Mouse (Mus musculus): ENCODE results near the gene Jph2. TPM values are rescaled to one million over a fixed set of nuclear protein-coding genes. Genes with fewer than 3 reads are reported as not detected.
A peak's percentile ranks its signal among the peaks of the same experiment; 100 is the strongest.

The Jph2 gene
- polyA plus RNA-seq, 1 experiment from 2014 or later, result 3.3 TPM

DNA sequence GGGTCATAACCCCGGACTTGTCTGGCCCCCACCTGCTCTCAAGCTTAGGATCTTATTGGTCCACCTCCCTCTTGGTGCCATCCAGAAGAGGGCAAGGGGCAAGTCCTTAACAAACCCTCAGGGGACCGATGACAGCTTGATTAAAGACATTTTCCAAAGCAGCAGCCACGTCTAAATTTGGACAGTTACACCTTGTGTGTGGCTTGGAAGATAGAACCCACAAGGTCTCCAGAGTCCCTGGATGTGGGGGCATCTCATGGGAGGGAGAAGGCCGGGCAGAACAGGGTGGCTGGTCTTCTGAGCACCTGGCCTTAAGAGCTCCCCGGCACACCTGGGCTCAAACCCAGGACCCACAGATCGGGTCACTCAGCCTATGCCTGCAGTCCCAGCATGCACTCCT is 3.8 kb downstream of the Jph2 start:
- H3K4me2 ChIP-seq (replicated peaks; ENCODE audit: low read depth, low read length), result no peak overlapping the region
- H3K4me3 ChIP-seq (ENCODE audit: low read length), result no peak overlapping the region
- H3K27me3 ChIP-seq (ENCODE audit: insufficient read depth, low read length), result no peaks in the 10 kb centered on the region
- no peak overlapping the region for H3K9ac ChIP-seq (replicated peaks; ENCODE audit: low read length)
- H3K27ac ChIP-seq (ENCODE audit: low read length), result no peak overlapping the region
- H3K4me1 ChIP-seq (ENCODE audit: insufficient read depth, low read length), result peaks cover 13% of the 10 kb centered on the region; the same call in 1 of the 2 replicates
- no peak for ATAC-seq (ENCODE audit: low FRiP score, low TSS enrichment)
- H3K9me3 ChIP-seq (ENCODE audit: low read length), result no peaks in the 10 kb centered on the region
- no peaks in the 10 kb centered on the region for H3K36me3 ChIP-seq (ENCODE audit: insufficient read depth, low read length)
- 69% methylated on average over 6 of the region's 6 CpGs for WGBS

DNA sequence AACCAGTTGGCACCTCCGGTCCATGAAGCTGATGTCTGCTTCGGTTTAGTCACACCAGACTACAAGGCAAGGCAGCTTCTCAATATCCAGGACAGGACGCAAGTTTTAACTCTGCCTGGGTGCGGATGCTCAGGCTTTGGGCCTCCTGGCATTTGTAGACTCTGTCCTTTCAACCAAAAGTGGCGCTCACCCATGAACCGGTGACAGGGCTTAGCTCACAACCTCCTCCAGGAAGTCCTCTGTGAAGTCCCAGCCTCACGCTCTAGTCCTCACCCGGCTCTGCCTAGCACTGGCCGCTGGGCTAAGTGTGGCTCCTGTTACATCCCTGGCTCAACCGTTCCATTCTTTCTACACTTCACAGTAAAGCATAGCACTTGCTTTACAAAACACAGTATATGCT is 4.6 kb downstream of the Jph2 start:
- H3K27me3 ChIP-seq (ENCODE audit: insufficient read depth, low read length), result no peaks in the 10 kb centered on the region
- ATAC-seq (ENCODE audit: low FRiP score, low TSS enrichment), result no peak
- H3K9ac ChIP-seq (replicated peaks; ENCODE audit: low read length), result no peak overlapping the region
- H3K36me3 ChIP-seq (ENCODE audit: insufficient read depth, low read length), result no peaks in the 10 kb centered on the region
- no peaks in the 10 kb centered on the region for H3K9me3 ChIP-seq (ENCODE audit: low read length)
- no peak overlapping the region for H3K4me2 ChIP-seq (replicated peaks; ENCODE audit: low read depth, low read length)
- no peak overlapping the region for H3K27ac ChIP-seq (ENCODE audit: low read length)
- 90% methylated on average over 10 of the region's 10 CpGs for WGBS
- H3K4me1 ChIP-seq (ENCODE audit: insufficient read depth, low read length), result peaks cover 8% of the 10 kb centered on the region; the same call in 1 of the 2 replicates
- no peak overlapping the region for H3K4me3 ChIP-seq (ENCODE audit: low read length)

DNA sequence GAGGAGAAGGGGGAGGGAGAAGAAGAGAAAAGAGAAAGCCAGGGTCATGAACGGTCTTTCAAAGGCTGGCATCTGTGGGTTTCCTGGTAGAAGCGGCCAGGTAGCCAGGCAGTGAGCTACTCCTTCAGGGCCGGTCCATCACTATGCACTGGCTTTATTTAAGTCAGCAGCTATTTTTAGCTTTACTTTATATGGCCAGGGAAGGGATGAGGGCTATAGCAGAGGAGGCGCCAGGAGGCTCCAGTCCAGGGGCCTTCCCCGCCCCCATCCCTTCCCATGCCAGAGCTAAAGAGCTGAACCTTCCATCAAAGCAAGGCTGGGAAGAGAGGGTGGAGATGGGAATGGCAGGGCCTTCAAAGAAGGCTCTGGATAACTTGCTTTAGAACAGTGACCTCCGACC is 5.4 kb downstream of the Jph2 start:
- no peak for ATAC-seq (ENCODE audit: low FRiP score, low TSS enrichment)
- WGBS, result 80% methylated on average over 6 of the region's 6 CpGs
- Histone ChIP-seq H3K9me3 (ENCODE audit: low read length) (no peaks in the 10 kb centered on the region), H3K36me3 (ENCODE audit: insufficient read depth, low read length) (no peaks in the 10 kb centered on the region), H3K4me1 (ENCODE audit: insufficient read depth, low read length) (peaks cover under 1% of the 10 kb centered on the region; the same call in 1 of the 2 replicates), H3K9ac (replicated peaks; ENCODE audit: low read length) (no peak overlapping the region), H3K4me3 (ENCODE audit: low read length) (no peak overlapping the region), H3K27me3 (ENCODE audit: insufficient read depth, low read length) (no peaks in the 10 kb centered on the region), H3K4me2 (replicated peaks; ENCODE audit: low read depth, low read length) (no peak overlapping the region), H3K27ac (ENCODE audit: low read length) (no peak overlapping the region)

DNA sequence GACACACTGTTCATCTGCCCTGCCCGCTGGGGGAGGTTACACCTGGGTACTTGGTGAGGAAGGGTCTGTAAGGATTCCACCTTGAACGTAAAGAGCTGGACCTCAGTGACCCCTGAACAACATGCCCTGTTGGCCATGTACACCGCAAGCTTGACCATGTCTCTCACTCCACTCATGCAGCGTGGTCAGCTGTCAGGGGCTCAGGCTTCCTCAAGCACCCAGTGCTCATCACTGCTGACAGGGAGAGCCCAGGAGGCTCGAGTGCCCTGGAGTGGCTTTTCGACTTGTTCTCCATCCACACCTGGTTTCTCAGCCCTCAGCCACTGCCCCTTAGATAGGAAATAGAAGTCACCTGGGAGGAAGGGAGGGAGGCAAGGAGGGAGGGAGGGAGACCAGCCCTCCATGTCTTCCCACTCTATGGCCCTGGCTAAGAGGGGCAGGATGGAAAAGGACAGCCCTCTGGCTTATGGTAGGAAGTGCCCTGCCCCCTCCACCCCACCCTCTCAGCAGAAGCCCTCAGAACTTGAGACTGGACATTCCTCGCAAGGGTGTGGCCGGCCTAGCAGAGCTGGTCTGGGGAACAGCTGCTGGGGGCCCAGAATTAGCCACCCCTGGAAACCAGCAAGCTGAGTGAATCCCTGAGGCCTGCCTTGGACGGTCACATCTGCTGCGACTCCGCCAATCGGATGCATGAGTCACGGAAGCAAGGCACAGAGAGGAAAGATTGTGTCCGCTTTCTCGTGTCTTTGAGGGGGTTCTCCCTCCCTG is 11.2 kb downstream of the Jph2 start:
- 69% methylated on average over 15 of the region's 15 CpGs for WGBS
- ATAC-seq (ENCODE audit: low FRiP score, low TSS enrichment), result 0 out of 2 replicates have a peak, but pooled peaks have one; percentile 42
- H3K27me3 ChIP-seq (ENCODE audit: insufficient read depth, low read length), result no peaks in the 10 kb centered on the region

DNA sequence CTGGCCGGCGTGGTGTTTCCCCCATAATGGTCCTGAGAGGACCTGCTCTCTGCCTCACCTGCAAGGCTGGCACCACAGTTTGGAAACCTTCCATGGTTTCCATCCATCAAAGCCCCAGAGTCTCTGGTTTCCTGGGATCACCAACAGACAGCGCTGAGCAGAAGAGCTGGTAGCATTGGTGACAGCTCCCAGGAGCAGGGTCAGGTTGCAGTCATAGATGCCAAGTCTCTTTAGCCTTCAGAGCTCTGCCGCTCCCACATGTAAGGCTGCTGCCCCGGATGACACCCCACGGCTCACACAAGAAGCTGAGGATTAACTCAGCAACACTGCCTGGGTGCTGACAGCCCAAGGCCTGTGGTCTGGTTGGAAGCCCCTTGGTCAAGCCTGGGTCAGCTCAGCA is 12.7 kb downstream of the Jph2 start:
- Histone ChIP-seq H3K9ac (replicated peaks; ENCODE audit: low read length) (no peak overlapping the region), H3K36me3 (ENCODE audit: insufficient read depth, low read length) (no peaks in the 10 kb centered on the region), H3K27ac (ENCODE audit: low read length) (no peak overlapping the region), H3K27me3 (ENCODE audit: insufficient read depth, low read length) (no peaks in the 10 kb centered on the region), H3K9me3 (ENCODE audit: low read length) (no peaks in the 10 kb centered on the region), H3K4me2 (replicated peaks; ENCODE audit: low read depth, low read length) (no peak overlapping the region), H3K4me1 (ENCODE audit: insufficient read depth, low read length) (no peaks in the 10 kb centered on the region), H3K4me3 (ENCODE audit: low read length) (no peak overlapping the region)
- ATAC-seq (ENCODE audit: low FRiP score, low TSS enrichment), result no peak
- 73% methylated on average over 6 of the region's 6 CpGs for WGBS

More for the DNA sequence above, 11.2 kb downstream of the Jph2 start:
- H3K4me1 ChIP-seq (ENCODE audit: insufficient read depth, low read length), result no peaks in the 10 kb centered on the region
- H3K9ac ChIP-seq (replicated peaks; ENCODE audit: low read length), result no peak overlapping the region
- no peak overlapping the region for H3K4me2 ChIP-seq (replicated peaks; ENCODE audit: low read depth, low read length)
- no peaks in the 10 kb centered on the region for H3K9me3 ChIP-seq (ENCODE audit: low read length)
- H3K27ac ChIP-seq (ENCODE audit: low read length), result no peak overlapping the region
- no peaks in the 10 kb centered on the region for H3K36me3 ChIP-seq (ENCODE audit: insufficient read depth, low read length)
- no peak overlapping the region for H3K4me3 ChIP-seq (ENCODE audit: low read length)

DNA sequence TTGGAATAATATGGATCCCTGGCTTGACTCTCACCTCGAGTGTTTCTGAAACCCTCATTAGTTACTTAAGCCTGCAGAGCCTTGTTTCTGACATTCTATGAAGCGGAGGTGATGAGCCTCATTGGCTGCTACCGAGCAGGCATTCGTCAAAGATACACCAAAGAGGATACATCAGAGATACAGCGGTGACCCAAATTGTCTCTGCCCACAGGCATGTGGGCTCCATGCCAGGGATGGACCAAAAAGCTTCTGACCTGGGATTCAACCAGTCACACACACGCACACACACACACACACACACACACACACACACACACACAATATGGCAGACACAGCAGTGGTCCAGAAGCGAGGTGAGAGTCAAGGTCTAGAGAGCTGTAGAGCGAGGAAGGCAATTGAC is 16.5 kb downstream of the Jph2 start:
- ATAC-seq (ENCODE audit: low FRiP score, low TSS enrichment), result no peak
- Histone ChIP-seq H3K9me3 (ENCODE audit: low read length) (0 out of 2 replicates have a peak, but pooled peaks cover under 1% of the 10 kb centered on the region), H3K27ac (ENCODE audit: low read length) (no peak overlapping the region), H3K27me3 (ENCODE audit: insufficient read depth, low read length) (peaks cover 7% of the 10 kb centered on the region; the same call in 1 of the 2 replicates), H3K36me3 (ENCODE audit: insufficient read depth, low read length) (no peaks in the 10 kb centered on the region), H3K9ac (replicated peaks; ENCODE audit: low read length) (no peak overlapping the region), H3K4me1 (ENCODE audit: insufficient read depth, low read length) (no peaks in the 10 kb centered on the region), H3K4me3 (ENCODE audit: low read length) (no peak overlapping the region), H3K4me2 (replicated peaks; ENCODE audit: low read depth, low read length) (no peak overlapping the region)
- 90% methylated on average over 8 of the region's 8 CpGs for WGBS

DNA sequence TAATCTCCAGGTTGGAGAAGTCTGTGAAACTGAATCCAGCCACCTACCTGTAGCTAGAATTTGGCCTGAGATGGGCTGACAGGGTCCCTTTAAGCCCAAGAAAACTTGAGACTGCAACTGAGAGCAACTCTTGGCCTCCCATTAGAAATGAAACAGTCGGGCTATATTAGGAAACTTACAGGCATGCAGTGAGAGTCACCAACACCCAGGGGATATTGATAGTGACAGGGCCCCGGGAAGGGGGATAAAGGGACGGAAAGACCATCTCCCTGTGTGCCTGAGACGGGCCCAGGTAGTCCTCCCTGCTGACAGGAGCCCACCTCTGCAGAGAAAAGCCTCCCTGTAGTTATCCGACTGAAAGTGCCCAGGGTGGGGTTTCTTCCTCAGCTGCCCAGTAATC is 18.4 kb downstream of the Jph2 start:
- ATAC-seq (ENCODE audit: low FRiP score, low TSS enrichment), result no peak
- Histone ChIP-seq H3K9me3 (ENCODE audit: low read length) (peaks cover 6% of the 10 kb centered on the region; the same call in 1 of the 2 replicates), H3K9ac (replicated peaks; ENCODE audit: low read length) (no peak overlapping the region), H3K4me3 (ENCODE audit: low read length) (no peak overlapping the region), H3K27ac (ENCODE audit: low read length) (no peak overlapping the region), H3K27me3 (ENCODE audit: insufficient read depth, low read length) (peaks cover 23% of the 10 kb centered on the region), H3K36me3 (ENCODE audit: insufficient read depth, low read length) (0 out of 2 replicates have a peak, but pooled peaks cover 5% of the 10 kb centered on the region), H3K4me2 (replicated peaks; ENCODE audit: low read depth, low read length) (no peak overlapping the region), H3K4me1 (ENCODE audit: insufficient read depth, low read length) (no peaks in the 10 kb centered on the region)
- WGBS, result 82% methylated on average over 5 of the region's 5 CpGs

DNA sequence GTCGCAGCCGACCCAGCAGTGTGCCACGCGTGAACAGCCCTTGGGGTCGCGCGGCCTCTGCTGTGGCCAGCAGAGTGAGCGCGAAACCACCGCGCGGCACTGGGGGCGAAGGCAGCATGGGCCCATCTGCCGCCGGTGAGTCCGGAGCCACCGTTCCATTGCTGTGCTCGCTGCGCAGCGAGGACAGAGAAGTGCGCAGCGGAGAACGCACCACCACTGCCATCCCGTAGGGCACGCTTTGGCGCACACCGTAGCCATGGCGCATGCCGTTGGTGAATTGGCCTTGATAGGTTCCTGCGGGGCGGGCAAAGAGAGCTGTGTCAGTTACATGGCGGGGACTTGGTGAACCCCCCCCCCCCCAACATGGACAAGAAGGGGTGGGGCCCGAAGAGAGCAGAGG is 21.7 kb downstream of the Jph2 start:
- 43% methylated on average over 33 of the region's 33 CpGs for WGBS
- no peak overlapping the region for H3K27ac ChIP-seq (ENCODE audit: low read length)
- H3K36me3 ChIP-seq (ENCODE audit: insufficient read depth, low read length), result 0 out of 2 replicates have a peak, but pooled peaks cover 5% of the 10 kb centered on the region
- no peak overlapping the region for H3K9ac ChIP-seq (replicated peaks; ENCODE audit: low read length)
- no peak overlapping the region for H3K4me2 ChIP-seq (replicated peaks; ENCODE audit: low read depth, low read length)
- peaks cover 6% of the 10 kb centered on the region; the same call in 1 of the 2 replicates for H3K9me3 ChIP-seq (ENCODE audit: low read length)
- no peak overlapping the region for H3K4me3 ChIP-seq (ENCODE audit: low read length)
- 0 out of 2 replicates have a peak, but pooled peaks have one; percentile 32 for ATAC-seq (ENCODE audit: low FRiP score, low TSS enrichment)
- H3K27me3 ChIP-seq (ENCODE audit: insufficient read depth, low read length), result peaks cover 23% of the 10 kb centered on the region
- H3K4me1 ChIP-seq (ENCODE audit: insufficient read depth, low read length), result no peaks in the 10 kb centered on the region

DNA sequence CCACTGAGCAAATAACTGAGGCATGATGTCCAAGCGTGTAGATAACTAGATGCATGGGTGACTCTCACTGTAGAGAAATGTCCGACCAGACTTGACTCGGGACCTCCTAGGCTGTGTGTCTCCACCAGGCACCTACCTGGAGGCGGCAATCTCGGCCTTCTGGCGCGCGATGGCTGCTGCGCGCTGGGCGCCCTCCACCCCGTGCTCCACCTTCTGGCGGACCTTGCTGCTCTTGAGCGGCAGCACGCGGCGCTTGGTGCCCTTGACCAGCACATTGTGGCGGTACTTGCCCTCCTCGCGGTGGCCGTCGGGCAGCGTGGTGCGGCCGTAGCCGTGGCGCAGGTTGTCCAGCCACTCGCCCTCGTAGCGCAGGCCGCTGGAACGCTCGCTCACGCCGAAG is 22.3 kb downstream of the Jph2 start:
- no peak for ATAC-seq (ENCODE audit: low FRiP score, low TSS enrichment)
- no peak overlapping the region for H3K4me2 ChIP-seq (replicated peaks; ENCODE audit: low read depth, low read length)

DNA sequence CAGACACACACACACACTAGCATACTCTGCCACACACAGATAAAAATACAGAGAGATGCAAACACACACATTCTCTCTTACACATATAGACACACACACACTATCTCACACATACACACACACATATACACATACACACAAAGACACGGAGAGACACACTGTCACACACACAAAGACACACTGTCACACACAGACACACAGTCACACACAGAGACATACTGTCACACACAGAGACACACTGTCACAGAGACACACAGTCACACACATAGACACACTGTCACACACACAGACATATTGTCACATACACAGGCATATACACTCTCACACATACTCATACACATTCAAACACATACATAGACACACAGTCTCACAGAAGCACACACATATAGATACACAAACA is 25.2 kb downstream of the Jph2 start:
- ATAC-seq (ENCODE audit: low FRiP score, low TSS enrichment), result no peak
- Histone ChIP-seq H3K27ac (ENCODE audit: low read length) (no peak overlapping the region), H3K9me3 (ENCODE audit: low read length) (peaks cover 6% of the 10 kb centered on the region; the same call in 1 of the 2 replicates), H3K4me2 (replicated peaks; ENCODE audit: low read depth, low read length) (no peak overlapping the region), H3K4me1 (ENCODE audit: insufficient read depth, low read length) (no peaks in the 10 kb centered on the region; the same call in 1 of the 2 replicates), H3K27me3 (ENCODE audit: insufficient read depth, low read length) (peaks cover 23% of the 10 kb centered on the region), H3K4me3 (ENCODE audit: low read length) (no peak overlapping the region), H3K9ac (replicated peaks; ENCODE audit: low read length) (no peak overlapping the region), H3K36me3 (ENCODE audit: insufficient read depth, low read length) (0 out of 2 replicates have a peak, but pooled peaks cover 5% of the 10 kb centered on the region)
- 91% methylated on average over 1 of the region's 1 CpGs for WGBS

More for the DNA sequence above, 22.3 kb downstream of the Jph2 start:
- Histone ChIP-seq H3K4me1 (ENCODE audit: insufficient read depth, low read length) (no peaks in the 10 kb centered on the region), H3K36me3 (ENCODE audit: insufficient read depth, low read length) (0 out of 2 replicates have a peak, but pooled peaks cover 5% of the 10 kb centered on the region), H3K27me3 (ENCODE audit: insufficient read depth, low read length) (peaks cover 23% of the 10 kb centered on the region), H3K9ac (replicated peaks; ENCODE audit: low read length) (no peak overlapping the region), H3K4me3 (ENCODE audit: low read length) (no peak overlapping the region), H3K9me3 (ENCODE audit: low read length) (peaks cover 6% of the 10 kb centered on the region; the same call in 1 of the 2 replicates), H3K27ac (ENCODE audit: low read length) (no peak overlapping the region)
- 43% methylated on average over 35 of the region's 35 CpGs for WGBS

Data from kidney, embryonic 16.5 days (tissue).